Mouse (Mus musculus): ENCODE results near the gene Sfxn5. TPM values are rescaled to one million over a fixed set of nuclear protein-coding genes. Genes with fewer than 3 reads are reported as not detected.
A peak's percentile ranks its signal among the peaks of the same experiment; 100 is the strongest.

Sfxn5 gene
- polyA plus RNA-seq, 1 experiment from 2014 or later: 7.2 TPM

DNA sequence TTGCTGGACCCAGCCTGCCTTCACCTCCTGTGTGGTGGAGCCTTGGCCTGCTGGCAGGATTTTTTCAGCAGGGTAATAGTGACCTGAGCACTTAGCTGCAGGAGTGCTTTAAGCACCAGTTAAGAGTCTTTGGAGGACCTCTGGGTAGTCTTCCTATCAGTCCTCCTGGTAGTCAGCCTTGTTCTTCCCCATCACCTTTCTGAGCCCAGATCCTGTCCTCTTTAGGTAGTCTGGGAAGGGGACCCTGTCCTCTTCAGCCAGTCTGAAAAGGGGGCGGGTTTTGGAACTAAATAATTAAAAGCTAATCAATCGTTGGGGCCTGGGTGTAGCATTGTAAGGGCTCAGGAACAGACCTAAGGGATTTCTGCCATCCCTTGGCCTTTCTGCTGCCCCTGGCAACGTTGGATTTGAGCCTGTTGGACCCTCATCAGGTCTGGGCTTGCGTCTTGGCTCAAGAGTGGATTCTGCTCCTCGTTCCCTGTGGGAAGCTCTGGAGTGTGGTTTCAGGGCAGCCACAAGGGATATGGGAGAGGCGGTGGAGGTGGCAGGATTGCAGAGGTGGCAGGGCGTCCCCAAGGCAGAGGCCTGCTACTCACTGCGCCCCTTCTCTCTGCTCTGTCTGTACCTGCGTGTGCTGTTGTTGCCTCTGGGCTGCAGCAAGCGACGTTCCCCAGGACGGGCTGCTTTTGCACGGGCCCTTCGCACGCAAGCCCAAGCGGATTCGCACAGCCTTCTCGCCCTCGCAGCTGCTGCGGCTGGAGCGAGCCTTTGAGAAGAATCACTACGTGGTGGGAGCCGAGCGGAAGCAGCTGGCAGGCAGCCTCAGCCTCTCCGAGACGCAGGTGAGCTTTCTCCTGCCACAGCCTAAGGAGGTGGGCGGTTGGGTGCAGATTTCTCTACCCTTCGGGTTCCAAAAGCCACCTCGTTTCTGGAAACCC, 139.6 kb downstream of the Sfxn5 start:
- ATAC-seq (ENCODE audit: insufficient number of reproducible peaks, insufficient read depth, low FRiP score, low TSS enrichment): no peak
- H3K4me1 ChIP-seq: peaks cover 8% of the 10 kb centered on the region; the same call in 1 of the 2 replicates
- no peaks in the 10 kb centered on the region for H3K36me3 ChIP-seq
- 2% methylated on average over 29 of the region's 29 CpGs for WGBS
- no peaks in the 10 kb centered on the region for H3K9me3 ChIP-seq
- peak overlapping the region; percentile 28 for H3K4me2 ChIP-seq (replicated peaks)
- peaks cover 78% of the 10 kb centered on the region for H3K27me3 ChIP-seq
- no peak overlapping the region for H3K27ac ChIP-seq
- no peak overlapping the region for H3K9ac ChIP-seq
- H3K4me3 ChIP-seq: 0 out of 2 replicates have a peak overlapping the region, but pooled peaks have one; percentile 2

DNA sequence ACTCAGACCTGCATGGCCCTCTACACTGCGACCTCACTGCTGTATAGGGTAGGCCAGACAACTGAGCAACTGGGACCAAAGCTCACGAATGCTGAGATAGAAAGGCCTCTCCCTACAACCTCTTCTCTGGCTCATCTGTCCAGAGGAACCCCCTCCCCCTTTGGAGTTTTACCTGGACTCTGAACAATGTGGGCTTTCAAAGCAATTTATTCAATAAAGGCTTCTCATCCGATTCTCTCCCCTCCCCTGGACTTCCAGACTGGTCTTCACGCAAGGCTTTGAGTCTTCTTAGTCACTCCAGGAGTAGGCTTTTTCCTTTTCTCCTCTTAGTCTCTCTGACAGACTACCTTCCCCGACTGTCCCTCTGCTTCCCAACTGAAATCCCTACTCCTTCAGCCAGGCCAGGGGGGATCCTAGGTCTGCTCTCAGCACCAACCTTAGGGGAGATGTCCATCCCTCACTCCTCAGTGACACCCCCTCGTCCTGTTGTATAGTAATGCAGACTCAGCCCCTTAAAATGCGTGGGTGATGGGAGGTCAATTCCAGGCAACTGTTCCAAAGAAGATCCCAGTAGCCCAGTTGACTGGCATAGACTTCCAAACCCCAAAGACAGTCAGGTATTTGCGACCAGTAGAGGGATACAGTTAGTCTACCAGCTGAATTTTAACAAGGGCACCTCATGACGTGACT, 141.3 kb downstream of the Sfxn5 start:
- Histone ChIP-seq H3K27ac (no peak overlapping the region), H3K4me1 (peaks cover 22% of the 10 kb centered on the region), H3K9ac (no peak overlapping the region), H3K4me3 (no peak overlapping the region), H3K9me3 (no peaks in the 10 kb centered on the region), H3K27me3 (peaks cover 91% of the 10 kb centered on the region), H3K36me3 (no peaks in the 10 kb centered on the region), H3K4me2 (replicated peaks) (no peak overlapping the region)
- no peak for ATAC-seq (ENCODE audit: insufficient number of reproducible peaks, insufficient read depth, low FRiP score, low TSS enrichment)
- WGBS: 20% methylated on average over 9 of the region's 9 CpGs

DNA sequence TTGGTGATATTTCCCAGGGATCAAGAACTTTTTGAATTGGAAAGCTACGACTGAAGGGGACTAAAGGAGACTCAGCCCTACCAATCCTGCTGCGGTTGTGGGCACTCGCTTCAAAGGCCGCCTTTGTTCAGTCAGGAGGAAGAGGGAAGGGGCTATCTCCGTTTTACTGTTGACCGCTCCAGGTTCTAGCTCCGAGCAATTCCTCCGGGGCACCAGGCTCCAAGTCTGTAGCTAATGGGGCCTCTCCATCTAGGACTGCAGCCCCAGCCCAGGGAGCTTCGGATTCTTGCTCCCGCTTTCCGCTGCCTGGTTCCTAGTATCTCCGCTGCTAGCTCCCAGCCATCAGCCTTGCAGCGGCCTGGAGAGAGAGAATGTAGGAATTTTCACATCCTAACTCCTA, 142.6 kb downstream of the Sfxn5 start:
- peak overlapping the region; percentile 29 for H3K4me3 ChIP-seq
- WGBS: 3% methylated on average over 13 of the region's 13 CpGs
- no peaks in the 10 kb centered on the region for H3K36me3 ChIP-seq
- H3K27ac ChIP-seq: no peak overlapping the region
- H3K27me3 ChIP-seq: peaks cover 94% of the 10 kb centered on the region
- H3K4me2 ChIP-seq (replicated peaks): peak overlapping the region; percentile 46
- H3K9me3 ChIP-seq: no peaks in the 10 kb centered on the region
- no peak overlapping the region for H3K9ac ChIP-seq
- ATAC-seq (ENCODE audit: insufficient number of reproducible peaks, insufficient read depth, low FRiP score, low TSS enrichment): no peak
- peaks cover 29% of the 10 kb centered on the region for H3K4me1 ChIP-seq

DNA sequence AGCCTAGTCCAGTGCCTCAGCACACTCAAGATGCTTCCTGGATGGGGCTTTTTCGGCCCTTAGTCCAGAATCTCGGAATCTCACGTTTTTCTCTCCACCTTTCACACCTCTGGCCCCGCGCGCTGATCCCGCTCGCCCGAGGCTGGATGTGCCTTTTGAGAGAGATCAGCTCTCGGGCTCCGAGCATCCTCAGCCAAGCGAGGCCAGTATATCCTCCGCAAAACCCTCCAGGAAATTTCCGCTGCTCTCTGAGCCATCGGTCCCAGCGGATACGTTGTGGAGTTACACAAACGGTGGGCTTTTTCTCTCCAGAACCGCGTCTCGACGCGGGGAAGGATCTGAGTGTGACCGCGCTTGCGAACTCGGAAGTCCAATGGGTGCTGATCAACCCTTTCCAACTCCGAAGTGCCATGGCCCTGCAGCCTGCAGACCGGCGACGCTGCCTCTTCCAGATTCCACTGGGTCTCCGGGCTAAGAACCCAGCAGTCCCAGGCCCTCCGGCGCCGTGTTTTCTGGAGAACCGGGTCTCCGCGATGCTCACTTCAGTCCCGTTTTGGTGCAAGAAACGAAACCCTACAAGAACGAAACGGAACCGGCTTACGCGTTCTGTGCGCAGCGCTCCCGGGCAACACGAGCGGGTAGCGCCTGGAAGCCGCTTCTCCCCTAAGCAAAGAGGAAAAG, 143.2 kb downstream of the Sfxn5 start:
- peaks cover 94% of the 10 kb centered on the region for H3K27me3 ChIP-seq
- no peaks in the 10 kb centered on the region for H3K9me3 ChIP-seq
- under 1% methylated on average over 52 of the region's 52 CpGs for WGBS
- no peak for ATAC-seq (ENCODE audit: insufficient number of reproducible peaks, insufficient read depth, low FRiP score, low TSS enrichment)
- no peaks in the 10 kb centered on the region for H3K36me3 ChIP-seq
- H3K9ac ChIP-seq: no peak overlapping the region
- H3K4me1 ChIP-seq: peaks cover 29% of the 10 kb centered on the region
- peak overlapping the region; percentile 29 for H3K4me3 ChIP-seq
- peak overlapping the region; percentile 46 for H3K4me2 ChIP-seq (replicated peaks)
- no peak overlapping the region for H3K27ac ChIP-seq

DNA sequence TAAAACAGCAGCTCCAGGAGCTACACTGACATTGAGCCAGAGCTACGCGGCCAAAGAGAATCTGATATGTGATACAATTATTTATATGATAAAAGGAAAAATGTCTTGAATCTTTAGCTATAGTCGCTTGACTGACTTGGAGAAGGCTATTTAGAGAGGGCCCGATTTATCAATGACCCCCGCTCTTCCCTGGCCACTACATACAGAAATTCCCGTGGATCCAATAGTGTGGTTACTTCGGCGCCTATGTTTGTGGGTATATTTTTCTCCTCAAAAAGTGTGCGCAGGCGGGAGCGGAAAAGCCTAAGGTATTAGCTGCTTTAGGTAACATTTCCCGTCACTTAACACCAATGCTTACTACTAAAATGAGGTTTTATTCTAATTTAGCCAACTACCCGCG, 143.9 kb downstream of the Sfxn5 start:
- 0 out of 2 replicates have a peak overlapping the region, but pooled peaks have one; percentile 46 for H3K4me2 ChIP-seq (replicated peaks)
- H3K4me3 ChIP-seq: peak overlapping the region; percentile 29; the same call in 1 of the 2 replicates
- no peak overlapping the region for H3K9ac ChIP-seq
- H3K27me3 ChIP-seq: peaks cover 91% of the 10 kb centered on the region
- H3K36me3 ChIP-seq: no peaks in the 10 kb centered on the region
- H3K9me3 ChIP-seq: no peaks in the 10 kb centered on the region
- no peak overlapping the region for H3K27ac ChIP-seq
- ATAC-seq (ENCODE audit: insufficient number of reproducible peaks, insufficient read depth, low FRiP score, low TSS enrichment): no peak
- WGBS: 5% methylated on average over 14 of the region's 14 CpGs
- peaks cover 29% of the 10 kb centered on the region for H3K4me1 ChIP-seq

DNA sequence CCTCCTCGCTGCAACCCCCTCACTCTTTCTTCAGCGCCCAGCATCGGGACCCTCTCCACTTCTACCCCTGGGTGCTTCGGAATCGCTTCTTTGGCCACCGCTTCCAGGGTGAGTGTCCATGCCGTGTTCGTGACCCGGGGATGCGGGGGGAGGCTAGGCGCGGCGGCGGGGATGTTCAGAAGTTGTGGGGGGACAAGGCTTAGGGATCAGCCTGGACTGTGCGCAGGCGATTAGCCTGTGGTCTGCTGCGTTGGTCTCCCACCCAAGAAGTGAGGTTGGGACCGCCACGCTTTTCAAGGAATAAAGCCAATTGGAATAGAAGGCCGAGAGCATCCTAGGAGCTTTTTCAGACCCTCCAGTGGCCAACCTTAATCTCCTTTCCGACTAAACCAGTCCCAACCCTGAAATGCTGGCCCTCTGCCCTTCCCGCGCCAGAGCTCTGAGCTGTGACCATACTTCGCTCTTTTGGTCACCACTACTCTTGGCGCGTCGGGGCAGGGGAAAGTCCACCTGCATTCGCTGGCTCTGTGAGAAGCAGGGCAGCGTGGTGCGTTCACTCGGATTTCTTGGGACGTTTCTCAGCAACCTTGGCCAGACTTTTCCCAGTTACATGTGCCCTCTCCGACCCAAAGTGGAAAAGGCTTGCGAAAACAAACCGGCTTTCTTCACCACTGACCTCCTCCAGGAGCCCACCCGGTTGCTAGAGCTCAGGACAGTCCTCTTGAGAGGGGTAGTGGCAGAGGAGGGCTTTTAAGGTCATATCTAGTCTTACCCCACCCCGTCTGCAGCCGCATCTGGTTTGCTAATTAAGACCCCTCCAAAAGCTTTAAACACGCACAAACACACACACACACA, 144.7 kb downstream of the Sfxn5 start:
- peak overlapping the region; percentile 38; the same call in 1 of the 2 replicates for H3K9ac ChIP-seq
- peaks cover 24% of the 10 kb centered on the region for H3K4me1 ChIP-seq
- H3K4me3 ChIP-seq: peak overlapping the region; percentile 40
- WGBS: 2% methylated on average over 39 of the region's 39 CpGs
- H3K9me3 ChIP-seq: no peaks in the 10 kb centered on the region
- peak overlapping the region; percentile 79 for H3K4me2 ChIP-seq (replicated peaks)
- ATAC-seq (ENCODE audit: insufficient number of reproducible peaks, insufficient read depth, low FRiP score, low TSS enrichment): no peak
- no peak overlapping the region for H3K27ac ChIP-seq
- no peaks in the 10 kb centered on the region for H3K36me3 ChIP-seq
- peaks cover 83% of the 10 kb centered on the region for H3K27me3 ChIP-seq

DNA sequence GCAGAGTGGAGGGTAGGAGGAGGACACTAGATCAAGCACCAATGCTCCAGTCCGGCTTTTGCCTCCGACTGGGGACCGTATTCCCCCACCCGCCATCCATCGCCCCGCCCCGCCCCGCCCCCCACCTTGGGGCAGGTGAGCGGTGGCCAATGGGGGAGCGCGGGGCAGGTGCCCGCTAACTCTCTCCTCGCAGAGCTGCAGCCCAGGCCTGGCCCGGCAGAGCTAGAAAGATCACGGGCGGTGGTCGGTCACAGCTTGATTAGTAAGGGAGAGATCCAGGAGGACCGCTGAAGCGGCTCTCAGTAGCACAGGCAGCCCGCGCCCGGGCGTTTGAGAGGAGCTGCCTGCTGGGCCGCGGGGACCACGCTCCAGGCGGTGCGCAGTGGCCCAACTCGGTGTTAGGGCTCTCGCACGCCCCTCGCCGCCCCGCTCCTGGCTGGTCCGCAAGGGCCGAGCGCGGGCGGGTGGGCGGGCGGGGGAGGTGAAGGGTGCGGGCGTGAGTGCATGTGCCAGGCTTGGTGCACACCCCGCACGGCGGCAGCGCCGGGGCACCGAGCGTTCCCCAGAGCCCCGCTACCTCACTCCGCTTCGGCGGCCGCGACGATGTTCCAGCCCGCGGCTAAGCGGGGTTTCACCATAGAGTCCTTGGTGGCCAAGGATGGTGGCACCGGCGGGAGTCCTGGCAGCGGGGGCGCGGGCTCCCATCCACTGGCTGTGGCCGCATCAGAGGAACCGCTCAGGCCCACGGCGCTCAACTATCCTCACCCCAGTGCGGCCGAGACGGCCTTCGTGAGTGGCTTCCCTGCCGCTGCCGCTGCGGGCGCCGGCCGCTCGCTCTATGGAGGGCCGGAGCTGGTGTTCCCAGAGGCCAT, 145.6 kb downstream of the Sfxn5 start, which contains the start of gene Emx1:
TSS of gene Emx1 (plus strand) at position 99 of the 872 bp plus-strand sequence.
- H3K36me3 ChIP-seq: no peaks in the 10 kb centered on the region
- ATAC-seq (ENCODE audit: insufficient number of reproducible peaks, insufficient read depth, low FRiP score, low TSS enrichment): peak; percentile 31
- no peak within 1 kb of the TSS for H3K27ac ChIP-seq
- under 1% methylated on average over 58 of the region's 81 CpGs for WGBS
- H3K9ac ChIP-seq: peak within 1 kb of the TSS; percentile 38
- H3K27me3 ChIP-seq: peaks cover 74% of the 10 kb centered on the region
- H3K4me3 ChIP-seq: peak within 1 kb of the TSS; percentile 40
- peaks cover 24% of the 10 kb centered on the region for H3K4me1 ChIP-seq
- H3K4me2 ChIP-seq (replicated peaks): peak within 1 kb of the TSS; percentile 79
- no peaks in the 10 kb centered on the region for H3K9me3 ChIP-seq

DNA sequence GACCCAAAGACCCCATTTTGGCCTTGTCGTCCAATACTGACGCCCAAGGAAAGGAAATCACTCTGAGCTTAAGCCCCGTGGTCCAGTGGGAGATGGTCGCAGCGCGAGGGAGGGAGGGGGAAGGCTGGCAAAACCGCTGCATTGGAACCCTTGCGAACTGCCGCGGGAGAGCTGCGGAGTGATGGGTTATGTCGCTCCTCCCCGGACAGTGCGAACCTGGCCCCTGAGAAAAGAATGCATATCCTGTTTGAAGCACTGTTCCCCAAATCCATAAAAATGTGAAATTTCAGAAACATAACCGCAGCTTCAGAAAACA, 146.5 kb downstream of the Sfxn5 start:
- Histone ChIP-seq H3K27ac (no peak overlapping the region), H3K4me1 (peaks cover 24% of the 10 kb centered on the region), H3K4me2 (replicated peaks) (peak overlapping the region; percentile 79), H3K9me3 (no peaks in the 10 kb centered on the region), H3K4me3 (peak overlapping the region; percentile 40), H3K27me3 (peaks cover 65% of the 10 kb centered on the region), H3K36me3 (no peaks in the 10 kb centered on the region), H3K9ac (no peak overlapping the region)
- no peak for ATAC-seq (ENCODE audit: insufficient number of reproducible peaks, insufficient read depth, low FRiP score, low TSS enrichment)
- under 1% methylated on average over 15 of the region's 15 CpGs for WGBS

DNA sequence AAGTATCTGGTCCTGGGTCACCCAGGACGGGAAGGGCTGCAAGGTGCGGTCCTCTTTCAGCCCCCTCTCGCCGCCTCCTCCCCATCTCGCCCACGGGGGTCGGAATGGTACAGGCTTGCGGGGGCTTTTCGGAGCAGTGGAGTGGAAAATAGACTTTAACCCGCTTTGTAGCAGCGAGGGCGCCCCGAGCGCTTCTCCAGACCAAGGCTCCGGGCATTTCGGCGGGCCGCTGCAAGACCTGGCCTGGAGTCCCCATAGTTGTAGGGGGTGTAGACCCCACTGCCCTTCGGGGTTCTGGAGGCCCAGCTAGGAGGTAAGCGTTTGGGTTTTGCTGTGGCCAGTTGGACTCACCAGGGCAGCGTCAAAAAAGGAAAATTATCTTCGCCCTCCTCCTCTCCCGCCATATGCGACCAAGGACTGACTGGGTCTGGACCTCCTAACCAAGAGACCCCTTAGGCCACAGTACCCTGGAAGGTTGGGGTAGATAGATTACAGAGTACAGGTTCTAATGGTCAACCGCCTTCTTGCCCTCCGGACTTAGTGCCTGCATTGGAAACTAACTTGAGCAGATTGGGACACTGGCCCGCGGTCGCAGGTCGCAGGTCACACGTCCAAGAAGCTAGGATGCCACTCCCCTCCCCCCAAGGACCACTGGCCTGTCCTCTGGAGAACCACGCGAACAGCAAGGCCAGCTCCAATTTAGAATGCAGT, 147.0 kb downstream of the Sfxn5 start:
- Histone ChIP-seq H3K27me3 (peaks cover 60% of the 10 kb centered on the region), H3K4me3 (0 out of 2 replicates have a peak overlapping the region, but pooled peaks have one; percentile 12), H3K4me1 (peaks cover 24% of the 10 kb centered on the region), H3K9ac (no peak overlapping the region), H3K9me3 (no peaks in the 10 kb centered on the region), H3K4me2 (replicated peaks) (peak overlapping the region; percentile 79), H3K27ac (no peak overlapping the region), H3K36me3 (no peaks in the 10 kb centered on the region)
- WGBS: 2% methylated on average over 33 of the region's 33 CpGs
- ATAC-seq (ENCODE audit: insufficient number of reproducible peaks, insufficient read depth, low FRiP score, low TSS enrichment): no peak

DNA sequence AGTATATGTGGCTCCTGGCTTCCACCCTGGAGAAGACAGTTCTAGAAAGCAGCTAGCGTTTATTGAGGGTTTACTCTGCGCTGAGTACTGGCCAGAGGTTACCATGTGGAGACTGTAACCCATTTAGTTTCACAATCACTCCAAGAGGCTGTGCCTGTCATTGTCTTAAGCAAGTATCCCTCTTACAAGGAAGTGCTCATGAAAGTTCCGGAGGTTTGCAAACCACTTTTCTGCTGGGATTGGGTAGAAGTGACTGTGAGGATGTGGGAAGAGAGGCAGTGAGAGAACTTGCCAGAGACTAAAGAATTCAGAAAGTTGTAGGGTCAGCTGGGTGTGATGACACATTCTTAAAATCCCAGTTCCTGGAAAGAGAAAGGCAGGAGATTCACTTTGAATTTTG, 149.3 kb downstream of the Sfxn5 start:
- Histone ChIP-seq H3K4me1 (peaks cover 21% of the 10 kb centered on the region), H3K27ac (no peak overlapping the region), H3K4me3 (no peak overlapping the region), H3K36me3 (no peaks in the 10 kb centered on the region), H3K4me2 (replicated peaks) (no peak overlapping the region), H3K9me3 (no peaks in the 10 kb centered on the region), H3K27me3 (peaks cover 42% of the 10 kb centered on the region), H3K9ac (no peak overlapping the region)
- WGBS: 63% methylated on average over 3 of the region's 3 CpGs
- no peak for ATAC-seq (ENCODE audit: insufficient number of reproducible peaks, insufficient read depth, low FRiP score, low TSS enrichment)
